Mouse (Mus musculus) T-cell, adult 2 months (primary cell): Measurements from ENCODE around the gene Dnah2.

Source experiments
- DNase-seq: peaks from one replicate; pipeline ENCODE4 v3.0.0; 2022; ENCODE audit warnings: low spot score

Dnah2 gene

DNA sequence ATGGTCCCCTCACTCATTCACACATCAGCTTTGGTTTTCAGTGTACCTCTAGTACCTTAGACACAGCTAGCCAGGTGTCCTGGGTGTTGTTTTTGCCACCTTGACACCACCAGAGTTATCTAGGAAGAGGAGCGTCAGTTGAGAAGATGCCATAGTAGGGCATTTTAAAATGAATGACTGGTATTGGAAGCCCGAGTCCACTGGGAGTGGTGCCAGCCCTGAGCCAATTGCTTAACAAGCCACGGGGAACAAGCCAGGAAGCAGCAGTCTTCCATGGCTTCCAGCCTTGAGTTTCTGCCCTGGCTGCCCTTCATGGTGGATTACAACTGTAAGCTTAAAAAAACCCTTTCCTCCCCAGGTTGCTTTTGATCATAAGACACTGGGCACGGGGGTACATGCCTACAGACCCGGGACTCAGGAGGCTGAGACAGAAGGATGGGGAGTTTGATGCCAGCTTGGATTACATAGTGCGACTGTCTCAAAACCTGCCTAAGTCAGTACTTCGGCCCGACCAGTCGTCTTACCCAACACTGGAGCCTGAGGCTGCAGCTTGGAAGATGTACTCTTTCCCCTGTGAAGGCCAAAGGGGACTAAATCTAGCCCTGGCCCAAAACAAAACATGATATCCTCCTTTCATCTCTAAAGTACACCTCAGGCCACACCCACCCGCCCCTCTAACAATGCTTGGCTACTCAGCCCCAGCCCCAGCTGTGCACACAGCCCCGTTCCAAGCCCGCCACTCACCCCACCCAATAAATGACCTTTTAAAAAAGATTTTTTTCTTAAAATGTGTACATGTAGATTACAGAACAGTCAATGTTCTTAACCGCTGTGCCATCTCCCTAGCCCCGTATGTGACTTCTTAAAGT, 159.1 kb downstream of the Dnah2 start:
- DNase-seq = no peak

GRCm38 (mm10) chr11:69388680-69389079, 160.2 kb downstream of the Dnah2 start:
- DNase-seq = no peak

DNA sequence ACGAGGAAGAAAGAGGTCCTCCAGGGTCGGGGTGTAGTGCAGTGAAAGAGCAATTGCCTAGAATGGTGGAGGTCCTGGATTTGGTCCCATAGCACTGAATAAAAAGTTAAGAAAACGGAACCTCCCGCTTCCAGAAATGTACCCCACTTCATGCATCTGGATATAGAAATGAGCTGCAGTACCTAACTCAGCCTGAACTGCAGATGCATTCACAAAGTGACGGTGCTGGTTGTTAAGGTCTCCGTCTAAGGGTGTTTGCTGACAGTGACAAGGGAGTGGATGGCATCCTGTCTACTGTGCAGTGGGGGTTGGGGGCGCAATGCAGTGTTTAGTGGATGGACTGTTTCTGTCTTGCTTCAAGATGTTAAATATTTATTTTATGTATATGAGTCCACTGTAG, 162.2 kb downstream of the Dnah2 start:
- no peak for DNase-seq

- no peak for DNase-seq
Measured at GRCm38 (mm10) chr11:69384979-69385378, 163.9 kb downstream of the Dnah2 start.

DNA sequence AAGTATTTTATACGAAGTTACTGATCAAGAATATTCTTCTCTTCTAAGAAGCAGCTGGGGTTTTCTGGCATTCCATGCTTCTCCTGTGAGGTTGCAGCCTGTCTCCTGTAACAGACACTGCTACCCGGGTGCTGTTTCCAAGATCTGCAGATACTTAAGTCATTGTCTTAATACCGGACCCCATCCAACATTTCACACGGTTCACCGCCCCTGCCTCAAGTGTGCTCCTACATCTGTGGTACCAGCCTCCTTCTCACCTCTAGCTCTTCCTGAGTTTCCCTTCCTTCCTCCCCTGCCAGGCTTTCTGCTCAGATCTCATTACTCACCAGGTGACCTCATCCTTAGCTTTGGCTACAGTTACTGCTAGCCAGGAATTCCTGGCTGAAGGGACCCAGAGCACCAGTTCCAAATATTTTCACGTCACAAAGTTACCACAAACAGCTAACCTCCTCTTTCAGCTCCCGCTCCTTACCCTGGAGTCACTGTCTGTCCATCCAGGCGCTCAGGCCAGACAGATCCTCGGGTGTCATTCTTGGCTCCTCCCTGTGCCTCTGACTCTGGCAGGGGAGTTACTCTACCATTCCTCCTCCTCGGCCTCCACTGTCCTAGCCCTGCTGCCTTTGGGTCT, 166.3 kb downstream of the Dnah2 start:
- DNase-seq = no peak

GRCm38 (mm10) chr11:69381356-69381755, 167.6 kb downstream of the Dnah2 start:
- no peak for DNase-seq

- DNase-seq = no peak
Measured at GRCm38 (mm10) chr11:69379600-69379999, 169.3 kb downstream of the Dnah2 start.

DNA sequence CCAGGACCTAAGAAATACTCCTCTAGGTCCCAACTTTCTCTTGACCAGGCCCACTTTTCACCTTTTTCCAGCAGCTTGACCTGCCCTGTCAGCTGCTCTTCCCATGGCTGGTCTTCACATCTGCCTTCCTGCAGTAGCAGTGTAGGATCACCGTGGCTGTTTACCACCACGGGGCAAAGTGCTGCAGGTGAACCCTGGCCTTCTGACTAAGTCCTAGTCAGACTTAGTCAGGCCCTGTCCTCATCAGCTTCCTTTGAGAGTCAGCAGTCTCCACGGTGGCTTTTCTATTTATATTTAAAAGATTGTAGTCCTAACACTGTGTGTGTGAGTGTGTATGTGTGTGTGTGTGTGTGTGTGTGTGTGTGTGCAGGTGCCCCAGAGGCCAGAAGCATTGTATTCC, 171.1 kb downstream of the Dnah2 start:
- no peak for DNase-seq

- no peak for DNase-seq
Measured at GRCm38 (mm10) chr11:69375646-69376045, 173.3 kb downstream of the Dnah2 start.

GRCm38 (mm10) chr11:69373223-69373965, 175.5 kb downstream of the Dnah2 start:
- no peak for DNase-seq

- DNase-seq = peak; percentile 49
Measured at GRCm38 (mm10) chr11:69372780-69373170, 176.1 kb downstream of the Dnah2 start.

GRCm38 (mm10) chr11:69372056-69372779, 176.7 kb downstream of the Dnah2 start:
- DNase-seq = peak; percentile 23

DNA sequence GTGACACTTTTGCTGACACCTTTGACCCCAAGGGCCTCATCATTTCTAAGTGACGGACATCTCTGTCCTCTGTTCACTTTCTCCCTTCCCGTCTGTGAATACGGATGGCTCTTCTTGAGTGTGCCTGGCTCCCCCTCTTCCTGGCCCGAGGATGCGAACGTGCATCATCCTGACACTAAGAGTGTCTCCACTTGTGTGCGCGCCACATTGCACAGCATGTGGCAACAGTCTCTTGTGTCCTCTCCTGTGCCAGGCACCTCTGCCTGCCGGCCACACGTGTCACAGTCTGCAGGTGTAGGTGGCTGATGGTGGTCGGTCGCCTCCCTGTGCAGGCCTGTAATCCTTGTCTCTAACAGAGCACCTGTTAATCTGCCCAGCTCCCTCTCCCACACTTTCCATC, 177.3 kb downstream of the Dnah2 start:
- no peak for DNase-seq

GRCm38 (mm10) chr11:69370817-69371215, 178.1 kb downstream of the Dnah2 start:
- DNase-seq = no peak
